Mouse (Mus musculus): ENCODE measurements around the gene Otoa. TPM values are rescaled to one million over a fixed set of nuclear protein-coding genes. Genes with fewer than 3 reads are reported as not detected.

The Otoa gene
- polyA plus RNA-seq (2011; ENCODE audit: insufficient read depth, insufficient read length, low replicate concordance, missing spikeins): not detected in 2 replicates

GRCm38 (mm10) chr7:121081350-121081749 is at the start of gene Otoa:
Otoa (plus strand) TSS chr7:121081650.
- WGBS: 82% methylated on average over 4 of the region's 4 CpGs
- Histone ChIP-seq H3K4me3 (replicated peaks; ENCODE audit: control insufficient read depth, low read depth, low read length) (no peak within 1 kb of the TSS), H3K4me1 (ENCODE audit: control insufficient read depth, insufficient read depth, low read length) (no peaks in the 10 kb centered on the region), H3K27ac (ENCODE audit: control insufficient read depth, insufficient read depth, low read depth, low read length, poor library complexity) (no peak within 1 kb of the TSS)
- TF ChIP-seq CTCF (IDR thresholded peaks at IDR 0.05; ENCODE audit: control insufficient read depth, insufficient read depth, low read length) (no peak), POLR2A (IDR thresholded peaks at IDR 0.05; ENCODE audit: borderline replicate concordance, control insufficient read depth, low read depth, low read length) (no peak)

GRCm38 (mm10) chr7:121033856-121034652 is 47.4 kb upstream of the Otoa start, which contains the start of gene Mettl9:
Mettl9 (plus strand) TSS chr7:121034445.
- TF ChIP-seq POLR2A (IDR thresholded peaks at IDR 0.05; ENCODE audit: borderline replicate concordance, control insufficient read depth, low read depth, low read length): peak; percentile 83
- no peak for TF ChIP-seq CTCF (IDR thresholded peaks at IDR 0.05; ENCODE audit: control insufficient read depth, insufficient read depth, low read length)
- peak within 1 kb of the TSS; percentile 91 for H3K27ac ChIP-seq (ENCODE audit: control insufficient read depth, insufficient read depth, low read depth, low read length, poor library complexity)
- peak within 1 kb of the TSS; percentile 79 for H3K4me3 ChIP-seq (replicated peaks; ENCODE audit: control insufficient read depth, low read depth, low read length)
- no peaks in the 10 kb centered on the region; the same call in 1 of the 2 replicates for H3K4me1 ChIP-seq (ENCODE audit: control insufficient read depth, insufficient read depth, low read length)
- 5% methylated on average over 36 of the region's 43 CpGs for WGBS

DNA sequence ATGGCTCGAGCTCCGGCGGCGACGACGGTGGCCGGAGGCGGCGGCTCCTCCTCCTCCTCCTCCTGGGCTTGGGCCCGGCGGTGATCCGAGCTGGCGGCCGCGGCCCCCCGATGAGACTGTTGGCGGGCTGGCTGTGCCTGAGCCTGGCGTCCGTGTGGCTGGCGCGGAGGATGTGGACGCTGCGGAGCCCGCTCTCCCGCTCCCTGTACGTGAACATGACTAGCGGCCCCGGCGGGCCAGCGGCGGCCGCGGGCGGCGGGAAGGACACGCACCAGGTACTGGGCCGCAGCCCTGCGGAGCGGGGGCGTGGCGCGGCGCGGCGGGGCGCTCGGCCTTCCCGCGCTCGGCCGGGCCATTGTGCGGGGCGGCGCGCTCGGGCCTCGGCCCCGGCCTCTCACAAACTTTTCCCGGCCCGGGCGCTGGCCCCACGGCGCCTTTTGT is 46.7 kb upstream of the Otoa start:
- peak overlapping the region; percentile 79 for H3K4me3 ChIP-seq (replicated peaks; ENCODE audit: control insufficient read depth, low read depth, low read length)
- H3K4me1 ChIP-seq (ENCODE audit: control insufficient read depth, insufficient read depth, low read length): no peaks in the 10 kb centered on the region; the same call in 1 of the 2 replicates
- WGBS: under 1% methylated on average over 63 of the region's 63 CpGs
- no peak for TF ChIP-seq CTCF (IDR thresholded peaks at IDR 0.05; ENCODE audit: control insufficient read depth, insufficient read depth, low read length)
- no peak for TF ChIP-seq POLR2A (IDR thresholded peaks at IDR 0.05; ENCODE audit: borderline replicate concordance, control insufficient read depth, low read depth, low read length)
- H3K27ac ChIP-seq (ENCODE audit: control insufficient read depth, insufficient read depth, low read depth, low read length, poor library complexity): peak overlapping the region; percentile 91

- Histone ChIP-seq H3K27ac (ENCODE audit: control insufficient read depth, insufficient read depth, low read depth, low read length, poor library complexity) (peak overlapping the region; percentile 91), H3K4me3 (replicated peaks; ENCODE audit: control insufficient read depth, low read depth, low read length) (peak overlapping the region; percentile 79), H3K4me1 (ENCODE audit: control insufficient read depth, insufficient read depth, low read length) (no peaks in the 10 kb centered on the region; the same call in 1 of the 2 replicates)
- TF ChIP-seq CTCF (IDR thresholded peaks at IDR 0.05; ENCODE audit: control insufficient read depth, insufficient read depth, low read length) (no peak), POLR2A (IDR thresholded peaks at IDR 0.05; ENCODE audit: borderline replicate concordance, control insufficient read depth, low read depth, low read length) (no peak)
- WGBS: under 1% methylated on average over 24 of the region's 24 CpGs
Measured at GRCm38 (mm10) chr7:121035161-121035721, 46.2 kb upstream of the Otoa start.

DNA sequence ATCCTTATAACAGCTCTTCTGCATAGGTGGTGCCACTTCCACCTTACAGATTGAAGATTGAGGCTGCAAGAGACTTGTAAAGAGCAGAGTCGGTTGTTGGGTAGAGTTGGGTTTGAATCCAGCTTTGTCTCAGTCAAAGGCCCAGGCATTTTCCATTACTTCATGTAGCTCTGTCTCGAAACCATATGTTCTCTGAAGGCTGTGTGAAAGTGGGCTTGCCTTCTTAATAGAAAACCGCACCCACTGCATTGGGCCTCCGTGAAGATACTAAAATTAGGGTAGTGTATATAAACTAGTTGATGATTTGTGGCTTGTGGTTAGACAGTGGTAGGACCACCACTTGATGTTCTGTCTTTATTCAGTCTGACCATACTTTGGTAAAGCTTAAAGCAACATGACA is 40.9 kb upstream of the Otoa start:
- 51% methylated on average over 4 of the region's 4 CpGs for WGBS
- H3K27ac ChIP-seq (ENCODE audit: control insufficient read depth, insufficient read depth, low read depth, low read length, poor library complexity): no peak overlapping the region
- H3K4me1 ChIP-seq (ENCODE audit: control insufficient read depth, insufficient read depth, low read length): no peaks in the 10 kb centered on the region; the same call in 1 of the 2 replicates
- no peak for TF ChIP-seq POLR2A (IDR thresholded peaks at IDR 0.05; ENCODE audit: borderline replicate concordance, control insufficient read depth, low read depth, low read length)
- TF ChIP-seq CTCF (IDR thresholded peaks at IDR 0.05; ENCODE audit: control insufficient read depth, insufficient read depth, low read length): no peak
- no peak overlapping the region for H3K4me3 ChIP-seq (replicated peaks; ENCODE audit: control insufficient read depth, low read depth, low read length)

DNA sequence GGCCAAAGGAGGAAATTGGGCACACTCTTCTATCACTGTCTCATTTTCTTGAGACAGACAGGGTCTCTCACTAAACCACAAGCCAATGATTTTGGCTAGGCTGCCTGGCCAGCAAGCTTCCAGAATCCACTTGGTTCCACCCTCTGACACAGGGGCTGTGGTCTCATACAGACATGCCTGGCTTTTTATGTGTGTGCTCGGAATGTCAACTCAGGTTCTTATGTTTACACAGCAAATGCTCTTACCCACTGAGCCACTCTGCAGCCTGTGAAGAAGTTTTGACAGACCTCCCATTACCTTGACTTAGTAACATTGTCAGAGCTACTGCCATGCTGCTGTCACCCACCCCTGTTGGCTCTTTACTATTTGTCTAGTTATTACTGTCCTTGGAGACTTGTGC is 39.5 kb upstream of the Otoa start:
- Histone ChIP-seq H3K27ac (ENCODE audit: control insufficient read depth, insufficient read depth, low read depth, low read length, poor library complexity) (no peak overlapping the region), H3K4me1 (ENCODE audit: control insufficient read depth, insufficient read depth, low read length) (no peaks in the 10 kb centered on the region; the same call in 1 of the 2 replicates), H3K4me3 (replicated peaks; ENCODE audit: control insufficient read depth, low read depth, low read length) (no peak overlapping the region)
- 59% methylated on average over 1 of the region's 1 CpGs for WGBS
- TF ChIP-seq CTCF (IDR thresholded peaks at IDR 0.05; ENCODE audit: control insufficient read depth, insufficient read depth, low read length) (no peak), POLR2A (IDR thresholded peaks at IDR 0.05; ENCODE audit: borderline replicate concordance, control insufficient read depth, low read depth, low read length) (no peak)

DNA sequence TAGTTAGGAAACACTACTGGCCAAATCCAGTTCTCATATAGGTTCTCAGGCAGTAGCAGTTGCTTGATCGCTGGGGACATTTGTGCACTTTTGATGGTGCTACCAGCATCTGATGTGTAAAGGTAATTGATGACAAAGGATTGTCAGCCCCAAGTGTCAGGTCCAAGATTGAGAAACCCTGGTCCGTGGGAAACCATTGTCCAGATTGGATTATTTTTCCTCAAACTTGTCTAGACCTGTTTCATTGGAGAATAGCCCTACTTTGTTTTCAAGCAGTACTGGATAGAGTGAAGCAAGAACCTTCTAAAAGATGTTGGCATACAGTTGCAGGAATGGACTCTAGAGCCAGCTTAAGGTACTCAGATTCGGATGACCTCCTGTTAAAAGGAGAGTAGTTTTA is 38.4 kb upstream of the Otoa start:
- TF ChIP-seq POLR2A (IDR thresholded peaks at IDR 0.05; ENCODE audit: borderline replicate concordance, control insufficient read depth, low read depth, low read length): no peak
- no peak for TF ChIP-seq CTCF (IDR thresholded peaks at IDR 0.05; ENCODE audit: control insufficient read depth, insufficient read depth, low read length)
- H3K27ac ChIP-seq (ENCODE audit: control insufficient read depth, insufficient read depth, low read depth, low read length, poor library complexity): peak overlapping the region; percentile 35; the same call in 1 of the 2 replicates
- no peaks in the 10 kb centered on the region; the same call in 1 of the 2 replicates for H3K4me1 ChIP-seq (ENCODE audit: control insufficient read depth, insufficient read depth, low read length)
- 69% methylated on average over 3 of the region's 3 CpGs for WGBS
- no peak overlapping the region for H3K4me3 ChIP-seq (replicated peaks; ENCODE audit: control insufficient read depth, low read depth, low read length)

DNA sequence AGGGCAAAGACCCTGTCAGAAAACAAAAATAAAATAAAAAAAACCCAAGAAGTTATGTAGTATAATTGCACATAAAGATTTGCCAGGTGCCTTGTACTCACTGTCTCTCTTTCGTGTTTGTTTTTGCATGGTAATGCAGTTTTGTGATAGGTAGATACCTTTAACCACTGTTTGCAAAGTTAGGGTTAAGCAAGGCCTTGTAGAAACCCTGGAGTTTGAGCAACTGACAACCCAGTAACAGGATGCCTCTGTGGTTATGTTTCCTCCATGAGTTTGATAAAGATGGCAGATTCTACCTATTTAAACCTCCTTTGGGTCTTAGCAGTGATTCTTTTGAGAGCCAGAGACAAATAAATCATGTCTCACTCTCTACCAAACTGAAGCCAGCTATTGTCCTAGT is 37.9 kb upstream of the Otoa start:
- Histone ChIP-seq H3K27ac (ENCODE audit: control insufficient read depth, insufficient read depth, low read depth, low read length, poor library complexity) (no peak overlapping the region; the same call in 1 of the 2 replicates), H3K4me1 (ENCODE audit: control insufficient read depth, insufficient read depth, low read length) (no peaks in the 10 kb centered on the region; the same call in 1 of the 2 replicates), H3K4me3 (replicated peaks; ENCODE audit: control insufficient read depth, low read depth, low read length) (no peak overlapping the region)
- TF ChIP-seq POLR2A (IDR thresholded peaks at IDR 0.05; ENCODE audit: borderline replicate concordance, control insufficient read depth, low read depth, low read length): no peak
- no peak for TF ChIP-seq CTCF (IDR thresholded peaks at IDR 0.05; ENCODE audit: control insufficient read depth, insufficient read depth, low read length)
- 23% methylated on average over 1 of the region's 1 CpGs for WGBS
